Mouse (Mus musculus) testis, adult 2 months (tissue): Measurements from ENCODE around the gene Slc22a13.

Experiments used
- CTCF ChIP-seq: fragments of 200-500 bp; IDR thresholded peaks from 2 replicates; pipeline ENCODE4 v1.5.1; 2012; ENCODE audit warnings: low read depth, mild to moderate bottlenecking, inconsistent platforms, low read length, moderate library complexity; ENCODE audit not compliant: control insufficient read depth, insufficient read depth, insufficient replicate concordance
- POLR2A ChIP-seq: fragments of 200-500 bp; IDR thresholded peaks from 2 replicates; pipeline ENCODE4 v1.6.1; 2012; ENCODE audit warnings: low read depth, mild to moderate bottlenecking, inconsistent platforms, low read length, moderate library complexity; ENCODE audit not compliant: control insufficient read depth

DNA sequence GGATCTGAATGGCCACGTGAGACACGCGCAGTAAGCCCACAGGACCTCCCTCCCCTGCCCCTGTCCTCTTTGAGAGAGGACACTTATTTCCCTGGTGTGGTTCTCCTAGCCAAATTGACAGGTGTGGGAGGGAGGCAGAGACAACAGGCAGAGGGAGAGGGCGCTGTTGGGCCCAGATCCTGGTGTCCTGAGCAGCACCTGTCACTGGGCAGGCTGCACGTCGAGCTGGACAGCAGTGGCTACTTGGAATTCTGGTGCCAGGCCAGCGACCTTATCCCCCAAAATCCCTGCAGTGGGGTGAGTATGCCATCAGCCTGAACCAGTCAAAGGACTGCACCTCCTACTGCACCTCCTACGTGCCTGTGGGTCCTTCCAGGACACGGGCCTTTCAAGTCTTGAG, 65.5 kb downstream of the Slc22a13 start:
- TF ChIP-seq CTCF (no peak), POLR2A (no peak)
